Mouse (Mus musculus): Measurements from ENCODE around the gene Mcrip2.

DNA sequence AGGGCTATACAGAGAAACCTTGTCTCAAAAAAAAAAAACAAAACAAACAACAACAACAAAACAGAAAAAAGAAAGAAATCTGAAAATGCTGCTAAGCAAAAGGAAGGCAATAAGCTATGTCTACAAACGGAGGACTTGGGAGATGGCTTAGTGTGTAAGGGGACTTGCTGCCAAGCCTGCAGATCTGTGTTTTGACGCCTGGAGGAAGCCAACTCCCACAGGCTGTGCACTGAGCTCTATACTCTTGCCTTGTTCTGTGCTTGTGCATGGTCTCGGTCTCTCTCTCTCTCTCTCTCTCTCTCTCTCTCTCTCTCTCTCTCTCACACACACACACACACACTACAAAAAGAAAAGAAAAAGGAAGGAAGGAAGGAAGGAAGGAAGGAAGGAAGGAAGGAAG lies 20.3 kb upstream of the Mcrip2 start:
- no peak for TF ChIP-seq EP300 (IDR thresholded peaks at IDR 0.05; ENCODE audit: low read depth)
- TF ChIP-seq CTCF (IDR thresholded peaks at IDR 0.05; ENCODE audit: low read depth) = no peak

Measured in liver, embryonic 14.5 days (tissue).